Mouse (Mus musculus) lung, postnatal 0 days (tissue): ENCODE data around the gene Ago4. TPM values are rescaled to one million over a fixed set of nuclear protein-coding genes. Genes with fewer than 3 reads are reported as not detected.

Source experiments
- ATAC-seq: fragments of 200-750 bp; cut with Nextera tagmentation; 2 replicates; pipeline ENCODE4 v1.8.0; 2017; ENCODE audit warnings: moderate library complexity
- DNase-seq: peaks from one replicate; pipeline ENCODE4 v3.0.0-alpha.2; 2016; ENCODE audit warnings: low spot score
- H3K27ac ChIP-seq: fragments of 300-500 bp; sonication (generic); 2 replicates; pipeline ENCODE4 v1.5.1; 2014; ENCODE audit warnings: antibody characterized with exemption, mild to moderate bottlenecking, low read length, mixed read lengths
- H3K27me3 ChIP-seq: fragments of 300-500 bp; sonication (generic); replicated peaks from 2 replicates; pipeline ENCODE4 v1.6.1; 2014; ENCODE audit warnings: low read length, mixed read lengths; ENCODE audit not compliant: insufficient read depth
- H3K36me3 ChIP-seq: fragments of 300-500 bp; sonication (generic); 2 replicates; pipeline ENCODE4 v1.6.1; 2014; ENCODE audit warnings: low read length, mixed read lengths; ENCODE audit not compliant: insufficient read depth
- H3K4me1 ChIP-seq: fragments of 300-500 bp; sonication (generic); 2 replicates; pipeline ENCODE4 v1.6.1; 2014; ENCODE audit warnings: antibody characterized with exemption, low read depth, low read length, mixed read lengths; ENCODE audit not compliant: insufficient read depth
- H3K4me2 ChIP-seq: fragments of 300-500 bp; sonication (generic); replicated peaks from 2 replicates; pipeline ENCODE4 v1.6.1; 2014; ENCODE audit warnings: low read depth, mild to moderate bottlenecking, low read length, moderate library complexity, mixed read lengths
- H3K4me3 ChIP-seq: fragments of 300-500 bp; sonication (generic); 2 replicates; pipeline ENCODE4 v1.5.1; 2014; ENCODE audit warnings: low read depth, low read length
- H3K9ac ChIP-seq: fragments of 300-500 bp; sonication (generic); replicated peaks from 2 replicates; pipeline ENCODE4 v1.6.1; 2014; ENCODE audit warnings: low read depth, mild to moderate bottlenecking
- H3K9me3 ChIP-seq: fragments of 300-500 bp; sonication (generic); 2 replicates; pipeline ENCODE4 v1.6.1; 2016; ENCODE audit warnings: low read length, mixed read lengths
- CTCF ChIP-seq: IDR thresholded peaks from 2 replicates; pipeline ENCODE4 v1.5.1; 2016; ENCODE audit warnings: antibody characterized with exemption, mild to moderate bottlenecking
- EP300 ChIP-seq: IDR thresholded peaks from 2 replicates; pipeline ENCODE4 v1.6.1; 2016; ENCODE audit warnings: antibody characterized with exemption, mild to moderate bottlenecking, control low read depth
- WGBS: fragments of 180-500 bp; shearing (Covaris S2); extraction: QIAGEN DNeasy Blood & Tissue Kit; methylation state at CpG from one replicate; pipeline ENCODE4 v1.1.7; 2014; 5-methylcytosine and 5-hydroxymethylcytosine counted together
- polyA plus RNA-seq: library from polyadenylated mRNA; unstranded; fragments of >200 nt; fragmentation: Nextera tagmentation; extraction: Ambion mirVana; gene quantifications from 2 replicates; pipeline ENCODE4 v1.2.1, GENCODE M21; 2015

The Ago4 gene
- polyA plus RNA-seq, 1 experiment from 2014 or later, result 5.6 TPM

- Histone ChIP-seq H3K4me2 (no peak overlapping the region), H3K27ac (no peak overlapping the region), H3K9ac (no peak overlapping the region), H3K4me1 (peaks cover 16% of the 10 kb centered on the region; the same call in 1 of the 2 replicates), H3K27me3 (no peaks in the 10 kb centered on the region), H3K4me3 (no peak overlapping the region), H3K9me3 (no peaks in the 10 kb centered on the region), H3K36me3 (no peaks in the 10 kb centered on the region)
- TF ChIP-seq EP300, result no peak
- TF ChIP-seq CTCF, result no peak
- 40% methylated on average over 1 of the region's 1 CpGs for WGBS
- no peak for ATAC-seq
- DNase-seq, result no peak
Observed at GRCm38 (mm10) chr4:126469334-126469733, 63.9 kb downstream of the Ago4 start.

- no peaks in the 10 kb centered on the region for H3K9me3 ChIP-seq
- H3K4me2 ChIP-seq, result peak overlapping the region; percentile 83
- ATAC-seq, result no peak
- peak overlapping the region; percentile 90 for H3K4me3 ChIP-seq
- H3K4me1 ChIP-seq, result peaks cover 16% of the 10 kb centered on the region; the same call in 1 of the 2 replicates
- no peak for DNase-seq
- H3K27me3 ChIP-seq, result no peaks in the 10 kb centered on the region
- no peaks in the 10 kb centered on the region for H3K36me3 ChIP-seq
- no peak overlapping the region for H3K9ac ChIP-seq
- no peak for TF ChIP-seq EP300
- TF ChIP-seq CTCF, result no peak
- H3K27ac ChIP-seq, result peak overlapping the region; percentile 38; the same call in 1 of the 2 replicates
- 6% methylated on average over 8 of the region's 8 CpGs for WGBS
Observed at GRCm38 (mm10) chr4:126468925-126469324, 64.3 kb downstream of the Ago4 start.

- peak; percentile 97 for DNase-seq
Observed at GRCm38 (mm10) chr4:126468285-126468901, 64.9 kb downstream of the Ago4 start, which contains the start of gene Ago1. Ago1 (minus strand) TSS chr4:126468583.

GRCm38 (mm10) chr4:126467721-126468284, 65.5 kb downstream of the Ago4 start:
- ATAC-seq (peak; percentile 64), DNase-seq (peak; percentile 83)
- H3K27ac ChIP-seq, result peak overlapping the region; percentile 85
- H3K9me3 ChIP-seq, result no peaks in the 10 kb centered on the region
- peak overlapping the region; percentile 83 for H3K4me2 ChIP-seq
- no peak for TF ChIP-seq EP300
- no peak for TF ChIP-seq CTCF
- H3K9ac ChIP-seq, result peak overlapping the region; percentile 73
- no peaks in the 10 kb centered on the region for H3K36me3 ChIP-seq
- WGBS, result under 1% methylated on average over 22 of the region's 25 CpGs
- H3K4me3 ChIP-seq, result peak overlapping the region; percentile 90
- H3K4me1 ChIP-seq, result peaks cover 16% of the 10 kb centered on the region; the same call in 1 of the 2 replicates
- H3K27me3 ChIP-seq, result no peaks in the 10 kb centered on the region

More at GRCm38 (mm10) chr4:126468285-126468901, 64.9 kb downstream of the Ago4 start, which contains the start of gene Ago1:
- ATAC-seq, result peak; percentile 88
- under 1% methylated on average over 39 of the region's 55 CpGs for WGBS
- no peaks in the 10 kb centered on the region for H3K9me3 ChIP-seq
- H3K9ac ChIP-seq, result peak within 1 kb of the TSS; percentile 73
- TF ChIP-seq EP300, result no peak
- TF ChIP-seq CTCF, result peak; percentile 98
- H3K36me3 ChIP-seq, result no peaks in the 10 kb centered on the region
- H3K27me3 ChIP-seq, result no peaks in the 10 kb centered on the region
- peaks cover 16% of the 10 kb centered on the region; the same call in 1 of the 2 replicates for H3K4me1 ChIP-seq
- peak within 1 kb of the TSS; percentile 83 for H3K4me2 ChIP-seq
- peak within 1 kb of the TSS; percentile 90 for H3K4me3 ChIP-seq
- peak within 1 kb of the TSS; percentile 85 for H3K27ac ChIP-seq

- Histone ChIP-seq H3K27me3 (no peaks in the 10 kb centered on the region), H3K36me3 (no peaks in the 10 kb centered on the region), H3K4me1 (peaks cover 16% of the 10 kb centered on the region; the same call in 1 of the 2 replicates), H3K4me3 (no peak overlapping the region), H3K9ac (no peak overlapping the region), H3K4me2 (no peak overlapping the region), H3K27ac (no peak overlapping the region), H3K9me3 (no peaks in the 10 kb centered on the region)
- DNase-seq (no peak), ATAC-seq (no peak)
- TF ChIP-seq EP300, result no peak
- 35% methylated on average over 8 of the region's 8 CpGs for WGBS
Observed at GRCm38 (mm10) chr4:126466251-126466750, 67.0 kb downstream of the Ago4 start.

- no peak overlapping the region for H3K9ac ChIP-seq
- H3K27me3 ChIP-seq, result no peaks in the 10 kb centered on the region
- H3K4me3 ChIP-seq, result no peak overlapping the region
- TF ChIP-seq CTCF (no peak), EP300 (no peak)
- DNase-seq (peak; percentile 58), ATAC-seq (no peak)
- WGBS, result 16% methylated on average over 8 of the region's 8 CpGs
- 0 out of 2 replicates have a peak overlapping the region, but pooled peaks have one; percentile 2 for H3K4me2 ChIP-seq
- no peaks in the 10 kb centered on the region for H3K9me3 ChIP-seq
- no peaks in the 10 kb centered on the region for H3K36me3 ChIP-seq
- peaks cover 16% of the 10 kb centered on the region; the same call in 1 of the 2 replicates for H3K4me1 ChIP-seq
- no peak overlapping the region for H3K27ac ChIP-seq
Observed at GRCm38 (mm10) chr4:126465843-126466242, 67.4 kb downstream of the Ago4 start.
